Mouse (Mus musculus) heart, adult 2 months (tissue): ENCODE results near the gene Irf1.

Experiments used
- CTCF ChIP-seq: fragments of 200-600 bp; IDR thresholded peaks from 2 replicates; pipeline ENCODE4 v1.8.1; 2022; ENCODE audit warnings: antibody characterized with exemption, mild to moderate bottlenecking, moderate library complexity
- EP300 ChIP-seq: fragments of 200-500 bp; IDR thresholded peaks from 2 replicates; pipeline ENCODE4 v1.6.1; 2011; ENCODE audit warnings: low read depth, low read length, control low read depth; ENCODE audit not compliant: insufficient read depth

DNA sequence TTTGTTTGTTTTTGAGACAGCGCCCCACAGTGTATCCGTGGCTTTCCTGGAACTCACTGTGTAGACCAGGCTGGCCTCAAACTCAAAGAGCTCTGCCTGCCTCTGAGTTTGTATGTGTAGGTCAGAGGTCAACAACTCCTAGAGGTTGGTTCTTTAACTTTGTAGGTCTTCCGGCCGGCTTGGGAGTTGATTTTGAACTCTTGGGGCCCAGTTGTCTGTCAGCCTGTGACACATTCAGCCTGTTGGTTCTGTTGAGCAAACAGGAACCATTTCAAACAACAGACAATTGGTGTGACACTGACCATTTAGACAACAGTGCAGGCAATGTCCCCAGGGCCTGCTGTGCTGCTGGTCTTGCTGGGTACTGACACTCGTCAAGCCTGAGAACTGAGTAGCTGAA lies 7.9 kb downstream of the Irf1 start:
- TF ChIP-seq CTCF (no peak), EP300 (no peak)
